Mouse (Mus musculus) cerebellum, adult 8-10 months (tissue): ENCODE measurements at regions not wholly inside any gene's neighbourhood (a gene's known extent, or its start where the extent isn't known, plus 50 kb on each side); places are given as distances from the start of the nearest gene placed in this dataset.

ENCODE experiments used
- DNase-seq: peaks from one replicate; pipeline ENCODE4 v3.0.0; 2022

DNA sequence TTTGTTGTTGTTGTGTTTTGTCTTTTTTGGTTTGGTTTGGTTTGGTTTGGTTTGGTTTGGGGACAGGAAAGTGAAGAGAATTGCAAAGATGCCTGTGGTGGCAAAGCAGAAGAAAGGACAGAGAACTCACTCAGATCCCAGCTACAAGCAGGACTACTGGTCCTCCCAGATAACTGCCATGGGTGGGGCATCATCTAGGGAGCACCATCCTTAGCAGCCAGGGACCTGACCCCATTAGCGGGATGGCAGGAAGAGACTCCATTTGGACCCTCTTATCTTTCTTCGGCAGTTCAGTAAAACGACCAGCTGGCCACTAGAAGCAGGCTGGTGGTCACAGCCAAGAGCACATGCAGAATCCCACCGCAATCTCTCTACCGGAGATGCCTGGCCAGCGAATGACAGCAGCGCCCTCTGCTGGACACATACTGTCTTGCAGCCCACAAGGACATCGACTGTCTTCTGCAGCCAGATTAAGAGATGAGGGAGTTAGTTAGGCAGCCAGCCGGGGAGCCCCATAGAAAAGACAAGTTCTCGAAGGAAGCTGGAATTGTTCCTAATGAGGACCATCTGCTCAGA is 119.8 kb downstream of the Gm9195 start:
- DNase-seq = peak; percentile 51

DNA sequence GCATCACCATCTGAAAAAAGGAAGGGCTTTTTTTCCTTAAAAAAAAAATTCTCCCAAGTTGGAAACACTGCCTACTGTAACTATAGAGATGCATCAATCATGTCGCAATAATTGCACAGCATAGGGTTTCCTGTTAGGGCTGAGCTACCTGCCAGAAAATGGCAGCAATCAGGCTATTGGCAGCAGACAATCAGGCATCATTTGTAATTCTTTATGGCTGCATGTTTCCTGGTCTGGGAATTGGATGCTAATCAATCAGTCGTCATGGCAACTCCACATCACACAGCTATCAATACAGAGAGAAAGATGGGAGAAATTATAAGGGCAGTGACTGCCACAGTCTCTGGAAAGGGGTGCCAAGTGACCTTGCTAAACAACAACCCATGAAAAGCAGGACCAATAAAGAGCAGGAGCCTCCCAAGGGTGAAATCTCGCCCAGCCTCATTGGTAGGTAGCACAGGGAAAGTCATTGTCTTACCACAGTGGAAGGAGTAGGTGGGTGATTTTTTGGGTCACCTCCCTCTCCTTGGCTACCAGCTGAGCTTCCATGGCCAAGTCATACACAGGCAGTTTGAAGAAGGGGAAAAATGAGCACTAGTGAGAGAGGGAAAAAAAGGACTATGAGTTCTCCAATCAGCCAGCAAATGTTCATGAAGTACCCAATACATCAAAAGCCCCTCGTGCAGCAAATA is 130.7 kb downstream of the Gm9195 start:
- DNase-seq = no peak

DNA sequence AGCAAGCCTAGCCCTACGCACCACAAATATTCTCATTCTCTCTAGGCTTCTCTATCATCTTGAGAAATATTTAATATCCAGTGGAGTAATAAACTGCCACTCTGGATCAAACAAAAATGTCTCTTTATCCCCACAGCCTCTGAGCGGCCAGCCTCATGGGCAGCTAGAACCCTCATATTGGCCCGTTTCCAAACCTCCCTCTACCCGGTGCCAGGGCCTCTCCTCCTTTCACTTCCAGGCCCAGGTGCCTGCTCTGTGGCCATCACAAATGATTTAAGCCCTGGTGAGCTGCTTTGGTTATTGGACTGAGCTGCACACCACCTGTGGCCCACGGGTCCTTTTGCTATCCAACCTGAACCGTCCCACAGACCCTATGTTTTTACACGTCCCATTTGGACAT is 131.5 kb downstream of the Gm9195 start:
- DNase-seq = no peak

DNA sequence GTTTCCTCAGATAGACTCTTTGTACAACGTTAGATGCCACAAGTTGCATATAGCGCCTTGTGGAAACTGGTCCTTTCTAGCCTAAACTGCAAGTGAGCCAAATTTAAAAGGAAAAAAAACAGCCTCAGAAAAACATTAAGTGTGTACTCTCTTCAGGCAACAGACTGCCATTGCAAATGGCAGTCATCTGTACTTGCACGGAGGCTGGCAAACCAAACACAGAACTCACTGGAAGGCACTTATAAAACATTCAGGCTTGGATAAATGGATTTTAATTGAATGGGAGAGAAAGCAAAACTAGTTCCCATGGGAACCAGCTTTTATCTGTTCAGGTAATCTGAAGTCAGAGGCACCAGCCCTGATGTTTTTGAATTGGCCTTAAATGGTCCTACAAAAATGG is 133.7 kb downstream of the Gm9195 start:
- no peak for DNase-seq

DNA sequence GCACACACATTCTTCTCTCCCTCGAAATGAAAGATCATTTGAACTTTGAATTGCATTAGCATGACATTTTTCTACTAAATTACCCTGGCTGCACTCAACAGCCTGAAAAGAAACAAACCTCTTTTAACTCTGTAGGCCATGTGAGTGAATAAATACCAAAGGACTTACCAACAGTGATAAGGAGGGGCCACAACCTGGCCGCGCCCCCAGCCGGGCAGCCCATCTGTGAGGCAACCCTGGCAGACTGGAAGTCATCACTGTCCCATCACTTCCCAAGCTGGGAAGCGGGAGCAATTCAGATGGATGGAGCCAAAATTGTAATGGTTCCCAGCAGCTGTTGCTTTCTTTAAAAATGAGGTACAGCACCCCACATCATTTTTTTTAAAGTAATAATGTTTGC is 149.5 kb downstream of the Gm9195 start:
- no peak for DNase-seq

DNA sequence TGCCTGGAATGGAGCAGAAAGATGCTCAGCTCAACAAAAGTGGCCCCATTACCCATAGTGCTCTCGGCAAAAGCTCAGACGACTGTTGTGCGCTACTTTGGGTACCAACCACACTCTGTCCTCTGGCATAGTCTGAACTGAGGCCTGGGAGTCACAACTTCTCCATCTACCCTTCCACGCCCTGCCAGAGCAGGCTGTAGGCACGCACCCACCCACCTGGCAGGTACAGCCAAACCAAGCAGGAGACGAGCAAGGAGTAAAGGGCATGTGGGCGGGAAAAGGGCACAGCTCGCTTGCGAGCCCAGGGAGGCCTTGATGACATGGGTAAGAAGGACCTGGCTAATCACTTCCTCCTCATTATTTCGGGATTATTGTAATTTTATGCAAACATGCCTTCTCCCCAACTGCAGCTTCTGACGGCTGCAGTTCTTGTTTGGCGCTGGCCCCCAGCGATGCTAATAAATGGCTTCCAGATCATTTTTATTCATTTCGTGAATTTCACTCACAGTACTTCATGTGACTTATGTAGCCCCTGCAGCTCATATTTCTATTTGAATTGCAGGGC is 150.0 kb downstream of the Gm9195 start:
- DNase-seq = no peak

DNA sequence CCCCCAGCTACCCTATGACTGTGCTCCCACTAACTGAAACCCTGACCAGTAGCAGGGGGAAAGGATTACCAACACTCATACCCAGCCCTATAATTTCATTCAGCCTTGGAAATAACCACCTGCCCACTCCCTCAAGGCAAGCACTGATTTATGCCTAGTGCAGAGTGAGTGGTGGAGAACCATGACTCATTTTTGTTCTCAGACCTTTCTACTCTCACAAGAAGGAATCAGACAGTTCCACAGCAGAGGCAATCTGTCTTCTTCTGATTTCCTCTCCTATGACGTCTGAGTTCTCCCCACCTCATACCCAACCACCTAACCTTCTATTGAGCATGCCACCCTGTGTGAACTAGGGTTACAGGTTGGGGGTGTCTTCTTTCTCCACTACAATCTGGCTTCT is 153.6 kb downstream of the Gm9195 start:
- DNase-seq = no peak

DNA sequence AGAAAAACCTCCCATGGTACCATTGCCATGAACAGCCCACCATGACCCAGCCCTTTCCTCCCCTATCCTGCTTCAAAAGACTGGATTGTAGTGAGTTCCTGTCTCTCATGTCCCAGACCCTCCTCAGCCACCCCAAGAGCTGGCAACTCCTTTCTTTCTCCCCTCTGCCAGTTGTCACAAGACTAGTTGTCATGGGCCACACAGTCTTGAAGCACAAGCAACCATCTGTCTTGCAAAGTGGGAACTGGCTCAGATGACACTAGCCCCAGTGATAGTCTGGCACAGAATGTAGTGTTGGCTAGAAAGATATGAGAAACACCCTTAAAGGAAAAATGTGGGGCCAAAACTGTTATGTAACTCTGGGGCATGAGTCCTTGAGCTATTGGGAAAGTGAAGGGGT is 187.8 kb downstream of the Gm9195 start:
- DNase-seq = no peak

DNA sequence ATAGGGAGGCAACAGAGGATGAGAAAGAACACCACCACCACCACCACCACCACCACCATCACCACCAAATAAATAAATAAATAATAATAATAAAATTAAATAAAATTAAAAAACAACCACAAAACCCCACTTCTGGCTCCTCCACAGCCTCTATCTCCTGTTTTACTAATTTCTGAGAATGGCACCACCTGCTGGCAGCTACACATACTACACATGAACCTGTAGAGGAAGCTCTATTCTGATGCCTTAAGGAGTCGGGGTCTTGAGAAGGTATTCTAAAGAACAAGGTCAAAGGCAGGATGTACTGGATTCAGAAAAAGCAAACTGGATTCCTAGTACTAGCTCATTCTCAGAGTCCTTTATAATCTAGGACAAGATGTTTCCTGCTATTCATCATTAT is 191.6 kb downstream of the Gm9195 start:
- DNase-seq = peak; percentile 15

DNA sequence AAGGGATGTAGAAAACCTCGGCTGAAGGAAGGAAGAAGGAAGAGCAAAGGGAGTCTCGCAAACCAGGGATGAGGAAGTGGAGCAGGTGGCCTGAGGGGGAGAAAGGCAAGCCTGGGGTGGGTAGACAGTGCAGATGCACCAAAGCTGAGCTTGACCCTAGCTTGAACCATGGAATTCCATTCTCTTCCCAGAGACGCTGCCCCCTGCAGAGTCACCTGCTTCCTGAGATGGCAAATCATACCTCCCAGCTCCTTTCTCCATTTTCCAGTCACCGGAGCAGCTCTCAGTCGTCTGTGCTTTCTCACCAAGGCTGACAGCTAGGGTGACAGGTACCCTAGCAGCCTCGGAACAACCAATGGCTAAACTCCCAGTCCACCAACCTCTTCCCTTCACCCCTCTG is 197.0 kb downstream of the Gm9195 start:
- DNase-seq = no peak

DNA sequence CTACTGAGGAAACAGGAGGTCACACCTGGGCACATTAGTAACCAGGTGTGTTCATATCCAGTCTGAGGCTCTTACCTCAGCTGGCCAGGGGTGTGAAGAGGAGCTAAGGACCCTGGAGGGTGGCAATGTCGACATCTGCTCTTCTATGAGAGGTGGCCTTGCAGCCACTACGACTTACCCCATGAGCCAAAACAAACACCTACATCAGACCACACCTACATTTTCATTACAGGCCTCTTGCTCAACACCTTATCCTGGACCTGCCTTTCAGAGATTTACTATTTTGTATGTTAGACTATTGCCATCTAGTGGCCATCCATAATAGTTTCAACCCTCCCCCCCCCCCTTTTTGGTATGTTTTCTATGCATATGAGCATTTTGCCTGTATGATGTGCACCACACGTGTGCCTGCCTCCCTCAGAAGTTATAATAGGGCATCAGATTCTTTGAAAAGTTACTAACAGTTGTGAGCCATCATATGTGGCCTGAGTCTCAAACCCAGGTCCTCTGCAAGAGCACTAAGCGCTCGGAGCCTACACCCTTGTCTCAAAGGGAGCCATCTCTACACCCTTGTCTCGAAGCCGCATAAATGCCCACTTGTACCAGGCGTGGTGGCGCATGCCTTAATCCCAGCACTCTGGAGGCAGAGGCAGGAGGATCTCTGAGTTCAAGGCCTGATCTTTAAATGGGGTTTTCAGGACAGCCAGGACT is 197.8 kb downstream of the Gm9195 start:
- no peak for DNase-seq

DNA sequence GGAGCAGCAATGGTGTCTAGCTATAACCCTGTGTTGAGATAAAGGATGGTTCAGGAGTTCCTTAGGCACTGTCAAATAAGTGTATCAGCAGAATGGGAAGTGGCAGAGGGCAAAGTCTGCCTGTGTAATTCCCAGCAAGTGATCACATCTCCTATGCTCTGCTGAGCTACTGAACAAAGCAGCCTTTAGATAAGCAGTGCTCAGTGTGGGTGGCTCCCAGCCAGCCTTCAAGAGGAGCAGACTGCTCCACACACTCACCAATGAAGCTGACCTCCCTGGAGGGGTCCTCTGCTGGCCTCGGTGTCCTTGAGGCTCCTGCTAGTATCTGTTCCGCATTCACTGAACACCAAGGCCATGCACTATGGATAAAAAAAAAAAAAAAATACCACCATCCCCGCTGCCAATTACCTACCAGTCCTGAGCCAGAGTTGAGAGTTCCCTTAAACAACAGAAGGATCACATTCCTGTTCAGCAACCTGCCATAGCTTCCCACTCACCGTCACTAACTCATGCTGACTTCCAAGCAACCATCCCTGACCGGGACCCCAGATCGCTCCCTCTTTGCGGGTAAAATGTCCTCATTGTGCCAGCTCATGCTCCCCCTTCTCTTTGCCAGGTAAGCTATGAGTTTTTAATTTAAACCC is 198.9 kb downstream of the Gm9195 start:
- no peak for DNase-seq

DNA sequence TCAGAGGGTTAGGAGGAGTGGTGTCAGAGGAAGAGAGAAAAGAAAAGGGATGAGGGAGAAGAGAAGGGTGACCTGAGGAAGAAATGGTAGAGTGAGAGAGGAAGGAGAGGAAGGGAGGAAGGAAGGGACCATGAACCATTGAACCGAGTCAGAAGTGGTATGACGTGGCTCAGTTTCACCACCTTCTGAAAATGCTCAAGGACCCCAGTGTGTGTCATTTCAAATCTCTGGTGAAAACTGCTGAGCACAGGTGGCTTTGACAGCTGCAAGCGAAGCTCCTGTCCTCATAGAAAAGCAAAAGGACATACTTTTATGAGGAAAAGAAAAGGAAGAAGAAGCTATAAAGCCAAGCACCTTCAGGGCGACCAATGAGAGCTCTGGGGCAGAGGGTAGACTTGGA is 214.3 kb downstream of the Gm9195 start:
- DNase-seq = no peak

DNA sequence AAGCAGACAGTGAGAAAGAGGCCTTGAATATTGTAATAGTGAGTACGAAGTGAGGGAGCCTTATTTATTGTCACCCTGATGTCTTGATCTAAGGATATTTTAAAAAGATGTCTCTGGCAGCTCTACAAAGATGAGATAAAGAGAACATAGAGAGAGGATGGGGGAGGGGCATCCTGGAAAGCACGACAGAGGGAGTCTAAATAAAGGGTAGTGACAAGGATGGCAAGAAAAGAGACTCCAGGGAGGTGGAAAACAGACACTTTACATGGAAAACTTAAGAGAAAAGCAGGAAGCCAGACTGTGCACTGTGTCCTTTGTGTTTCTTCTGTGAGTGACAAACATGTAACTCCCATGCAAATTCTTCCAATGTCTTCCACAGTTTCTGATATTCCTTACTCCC is 232.4 kb downstream of the Gm9195 start:
- no peak for DNase-seq

DNA sequence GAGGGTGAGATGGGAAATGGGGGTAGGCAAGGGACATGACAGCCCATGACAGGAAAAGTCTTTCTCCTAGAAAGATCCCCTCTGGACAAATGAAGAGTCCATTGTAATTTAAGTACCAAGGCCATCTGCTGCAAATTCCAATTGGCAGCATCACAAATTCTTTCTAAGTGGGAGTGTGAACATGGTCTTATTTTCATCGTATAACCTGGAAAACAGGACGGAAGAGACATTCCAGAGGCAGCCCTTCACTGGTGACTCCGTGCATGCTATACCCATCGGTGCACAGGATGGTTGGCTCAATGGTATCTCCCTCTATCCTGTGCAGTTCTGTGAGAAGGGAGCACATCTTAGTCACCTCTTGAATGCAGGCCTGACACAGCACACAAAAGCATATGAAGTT is 249.8 kb downstream of the Gm9195 start:
- no peak for DNase-seq

DNA sequence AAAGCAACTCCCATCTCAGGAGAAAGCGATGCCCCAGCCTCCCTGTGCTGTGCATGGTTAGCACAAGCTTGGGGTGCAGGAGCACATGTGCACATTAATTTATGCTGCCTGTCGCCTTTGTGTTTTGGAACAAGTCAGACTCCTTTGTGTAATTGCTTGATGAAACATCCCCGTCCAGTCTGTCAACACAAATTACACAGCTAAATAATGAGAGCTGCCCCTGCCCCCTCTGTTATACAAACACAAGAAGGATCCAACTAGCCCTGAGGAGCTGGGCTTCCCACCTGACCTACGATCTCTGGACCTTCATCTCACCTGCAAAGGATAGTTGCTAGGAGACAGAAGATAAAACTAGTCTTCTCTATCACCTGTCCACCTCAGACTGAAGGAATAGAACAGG is 251.4 kb downstream of the Gm9195 start:
- no peak for DNase-seq

DNA sequence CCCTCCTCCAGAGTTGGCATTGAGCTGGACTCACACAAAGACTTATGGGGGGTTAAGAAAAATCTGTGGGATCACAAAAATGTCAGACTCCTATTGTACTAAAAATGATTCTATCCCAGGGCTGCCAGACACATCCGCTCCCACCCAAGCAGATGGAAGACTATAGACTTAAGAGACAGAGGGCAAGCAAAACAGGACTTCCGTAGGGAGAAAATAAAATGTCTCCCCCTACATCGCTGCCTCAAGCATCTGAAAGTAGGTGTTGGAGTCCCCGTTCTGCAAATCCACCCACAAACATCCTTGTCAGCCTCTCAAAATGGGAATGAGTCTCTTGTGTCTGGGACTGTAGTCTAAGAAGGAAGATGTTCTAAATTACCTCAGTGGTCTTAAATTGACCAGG is 253.3 kb downstream of the Gm9195 start:
- DNase-seq = no peak

DNA sequence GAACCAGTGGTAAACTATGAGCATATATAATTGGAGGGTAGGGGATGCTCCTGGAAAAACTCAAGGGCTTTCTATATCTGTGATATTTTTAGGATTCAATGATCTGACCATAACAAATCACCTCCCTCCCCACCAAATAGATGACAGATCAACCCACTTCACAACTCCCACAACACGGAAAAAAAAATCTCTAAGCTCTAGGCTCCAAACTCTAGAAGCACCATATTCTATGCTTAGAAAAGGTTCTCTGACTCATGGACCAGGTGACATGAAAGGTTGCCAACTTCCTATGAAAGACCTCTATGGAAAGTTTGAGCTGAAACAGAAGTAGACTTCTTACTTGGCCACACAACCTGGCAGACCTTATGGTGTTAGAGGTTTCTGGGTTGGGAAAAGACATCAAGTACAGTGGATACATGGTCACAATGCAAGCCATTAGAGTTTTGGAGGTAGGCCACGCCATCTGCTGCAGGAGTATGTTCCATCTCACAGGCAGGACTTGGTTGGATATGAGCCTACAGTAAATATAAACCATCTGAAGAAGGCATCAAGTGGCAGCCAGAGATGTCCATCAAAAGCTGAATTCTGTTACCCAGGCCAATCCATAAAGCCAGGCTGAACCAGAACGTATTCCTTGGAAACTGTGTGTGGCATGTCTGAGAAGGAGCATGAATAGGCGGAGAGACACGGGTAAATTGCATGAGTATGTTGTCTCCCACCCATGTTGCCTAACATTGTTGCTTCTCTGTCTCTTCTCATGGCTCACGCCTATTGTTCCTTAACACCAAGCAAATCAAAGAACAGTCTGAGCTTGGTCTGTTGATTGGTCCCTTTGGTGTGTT is 257.2 kb downstream of the Gm9195 start:
- peak; percentile 70 for DNase-seq

DNA sequence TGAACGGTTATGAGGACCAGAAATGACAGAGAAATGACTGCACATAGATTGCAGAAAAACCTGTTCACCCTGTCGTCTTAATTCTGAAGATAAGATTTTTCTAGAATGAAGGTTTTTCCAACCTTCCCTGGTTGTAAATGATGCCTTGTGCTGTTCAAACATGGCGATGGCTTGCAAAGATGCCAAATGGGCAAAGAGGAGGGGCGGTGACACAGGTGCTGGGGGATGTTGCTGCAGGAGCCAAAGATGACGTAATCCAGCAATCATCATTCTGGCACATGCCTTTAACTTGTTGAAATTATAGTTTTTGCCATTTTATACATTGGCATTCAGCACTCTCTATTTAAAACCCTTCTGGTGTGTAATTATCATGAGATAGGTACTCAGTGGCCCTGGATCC is 263.8 kb downstream of the Gm9195 start:
- no peak for DNase-seq

DNA sequence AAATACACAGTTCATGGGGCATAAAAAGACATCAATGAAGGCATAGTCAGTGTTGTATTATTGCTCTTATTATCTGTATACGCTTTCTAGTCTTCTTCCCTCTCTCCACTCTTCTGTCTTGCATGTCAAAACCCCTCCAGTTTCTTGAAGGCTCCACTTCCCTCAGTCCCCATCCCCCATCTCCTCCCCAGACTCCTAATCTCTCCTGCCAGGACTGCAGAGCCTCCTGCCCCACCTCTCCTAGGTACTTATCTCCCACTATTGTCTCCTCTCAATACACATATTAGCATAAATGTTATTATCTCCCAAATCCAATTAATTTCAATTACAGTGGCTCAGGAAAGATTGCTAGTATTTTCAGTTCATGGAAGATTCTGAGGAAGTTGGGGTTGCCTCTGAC is 264.2 kb downstream of the Gm9195 start:
- DNase-seq = no peak

DNA sequence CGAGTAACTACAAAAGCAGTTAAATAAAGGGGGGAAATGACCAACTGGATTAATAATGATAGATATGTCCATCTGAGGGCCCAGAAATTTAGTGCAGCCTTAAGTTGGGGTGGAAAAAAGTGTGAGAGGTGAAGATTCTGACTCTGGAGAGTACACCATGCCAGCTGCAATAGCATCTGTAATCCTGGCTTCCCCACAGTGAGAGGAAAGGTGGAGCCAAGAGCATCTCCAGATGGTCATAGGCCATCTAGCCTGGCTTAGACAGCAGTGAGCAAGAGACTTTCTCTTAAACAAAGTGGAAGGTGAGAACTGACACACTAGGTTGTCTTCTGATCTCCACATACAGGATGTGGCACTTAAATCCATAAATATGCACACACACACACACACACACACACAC is 264.7 kb downstream of the Gm9195 start:
- no peak for DNase-seq

DNA sequence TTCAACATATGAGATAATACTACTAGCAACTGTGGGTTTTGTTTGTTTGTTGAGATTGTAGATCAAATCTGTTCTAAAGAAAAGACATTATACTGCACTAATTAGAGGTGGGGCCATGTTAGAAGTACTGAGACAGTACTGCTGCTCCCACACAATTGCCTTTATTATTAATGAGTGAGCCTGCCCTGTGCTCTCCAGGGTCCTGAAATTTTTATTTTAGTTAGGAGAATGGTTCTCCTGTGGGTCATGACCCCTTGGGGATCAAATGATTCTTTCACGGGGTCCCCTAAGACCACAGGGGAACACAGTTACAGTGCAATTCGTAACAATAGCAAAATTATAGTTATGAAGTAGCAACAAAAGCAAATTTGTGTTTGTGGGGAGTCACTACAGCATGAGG is 268.8 kb downstream of the Gm9195 start:
- no peak for DNase-seq

DNA sequence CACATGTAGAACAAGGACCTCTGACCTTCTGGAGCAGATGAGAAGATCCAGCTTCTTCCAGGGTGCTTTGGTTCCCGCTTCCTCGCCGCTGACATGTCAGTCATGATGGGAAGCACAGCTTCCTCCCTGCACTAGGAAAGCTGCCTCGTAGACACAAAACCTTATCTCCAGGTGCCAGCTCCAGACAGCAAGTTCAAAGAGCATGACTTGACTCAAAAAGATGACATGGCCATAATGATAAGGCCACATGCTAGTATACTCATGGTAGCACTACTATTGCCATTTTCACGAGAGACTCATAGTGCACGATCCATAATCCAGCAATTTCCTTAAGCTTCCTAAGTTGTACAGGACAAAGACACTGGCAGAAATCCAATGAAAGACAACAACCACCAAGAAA is 272.1 kb downstream of the Gm9195 start:
- DNase-seq = no peak
